ENCODE assay signal across 9 mouse cellular contexts in genomic region chr19:12013228-12013627, GRCm38 (mm10). TPM values are rescaled to one million over a fixed set of nuclear protein-coding genes. Genes with fewer than 3 reads are reported as not detected.
DNase-seq lines count a peak whose midpoint lies in the region; ATAC-seq and TF ChIP-seq lines count a peak whose summit lies in the region.
"Had no signal": no experiment of that assay in that cellular context is flagged by ENCODE, and none has a peak within 500 bp of the region (broad histone marks: within the 10 kb centered on the region; RNA-seq: fewer than 3 reads in every experiment).

No protein-coding gene starts in this region.

- TF ChIP-seq EP300 in MEL (IDR thresholded peaks at IDR 0.05; ENCODE audit: low read depth in 1 of 2, low read length in 2 of 2) = no peak

- TF ChIP-seq POLR2A in MEL (IDR thresholded peaks at IDR 0.05; ENCODE audit: control insufficient read depth in 1 of 2, insufficient read depth in 1 of 2, low read depth in 1 of 2, low read length in 2 of 2, poor library complexity in 1 of 2) = peak in 1 of 2 experiments; percentile 44; a peak in 1 of 4 replicates
- TF ChIP-seq POLR2A in brain, embryonic 14.5 days (IDR thresholded peaks at IDR 0.05; ENCODE audit: borderline replicate concordance, extremely low read depth, insufficient read depth, insufficient read length, poor library complexity, severe bottlenecking) = no peak
- peak; percentile 52; the same call in 1 of the 2 replicates for TF ChIP-seq POLR2A in small intestine, adult 2 months (IDR thresholded peaks at IDR 0.05; ENCODE audit: low read depth, low read length)

- H3K79me2 ChIP-seq in MEL (ENCODE audit: control insufficient read depth, insufficient read depth, low read length, poor library complexity) = no peaks in the 10 kb centered on the region

- no peak for TF ChIP-seq CTCF in MEL (IDR thresholded peaks at IDR 0.05 in 2 of 3, conservative IDR thresholded peaks at IDR 0.05 in 1 of 3; ENCODE audit: control insufficient read depth in 1 of 3, insufficient read depth in 1 of 3, low read depth in 2 of 3, low read length in 3 of 3, poor library complexity in 1 of 3, severe bottlenecking in 1 of 3)
- TF ChIP-seq CTCF in brain, embryonic 14.5 days (IDR thresholded peaks at IDR 0.05; ENCODE audit: borderline replicate concordance, extremely low read depth, insufficient read depth, insufficient read length) = no peak
- TF ChIP-seq CTCF in small intestine, adult 2 months (IDR thresholded peaks at IDR 0.05; ENCODE audit: extremely low read depth, insufficient read length, insufficient replicate concordance, low read depth, low read length) = no peak

- peak overlapping the region; percentile 39; the same call in 1 of the 2 replicates for H3K9ac ChIP-seq in MEL (ENCODE audit: control insufficient read depth, low read depth, low read length, poor library complexity, severe bottlenecking)
- H3K9ac ChIP-seq in forebrain, embryonic 15.5 days (replicated peaks) = no peak overlapping the region

- DNase-seq in MEL (ENCODE audit: low read depth, low spot score) = peak; percentile 74
- peak; percentile 44 for DNase-seq in brain, embryonic 14.5 days (ENCODE audit: low read depth)
- peak; percentile 47 for DNase-seq in hindbrain, embryonic 10.5 days (ENCODE audit: low spot score)
- DNase-seq in left cerebral cortex, adult 8-10 months (ENCODE audit: low spot score in 2 of 2) = peak; percentile 25 to 52
- no peak for DNase-seq in adipocyte (ENCODE audit: low spot score)

- peak overlapping the region; percentile 62 for H3K4me2 ChIP-seq in forebrain, embryonic 15.5 days (replicated peaks)

- H3K4me1 ChIP-seq in MEL (ENCODE audit: control insufficient read depth in 1 of 2, insufficient read depth in 2 of 2, low read length in 2 of 2) = no peaks in the 10 kb centered on the region
- peaks cover 8% of the 10 kb centered on the region; the same call in 1 of the 2 replicates for H3K4me1 ChIP-seq in forebrain, embryonic 15.5 days
- H3K4me1 ChIP-seq in hindbrain, embryonic 10.5 days (replicated peaks) = peaks cover 7% of the 10 kb centered on the region; the same call in 1 of the 2 replicates
- peaks cover 23% of the 10 kb centered on the region for H3K4me1 ChIP-seq in megakaryocyte, embryonic 14.5 days
- H3K4me1 ChIP-seq in small intestine, adult 2 months (ENCODE audit: control insufficient read depth, insufficient read depth, insufficient read length, low read length) = no peaks in the 10 kb centered on the region

- peak overlapping the region; percentile 23 to 53; a peak in 3 of 4 replicates for H3K4me3 ChIP-seq in MEL (ENCODE audit: control insufficient read depth in 1 of 2, insufficient read depth in 1 of 2, low read depth in 2 of 2, low read length in 2 of 2)
- peak overlapping the region; percentile 68 for H3K4me3 ChIP-seq in forebrain, embryonic 15.5 days
- peak overlapping the region; percentile 69 for H3K4me3 ChIP-seq in hindbrain, embryonic 10.5 days
- H3K4me3 ChIP-seq in megakaryocyte, embryonic 14.5 days (replicated peaks) = peak overlapping the region; percentile 91
- H3K4me3 ChIP-seq in small intestine, adult 2 months (ENCODE audit: low read depth, low read length) = peak overlapping the region; percentile 2

- H3K9me3 ChIP-seq in MEL (replicated peaks; ENCODE audit: insufficient read depth, low read length) = no peaks in the 10 kb centered on the region
- H3K9me3 ChIP-seq in forebrain, embryonic 15.5 days = no peaks in the 10 kb centered on the region
- H3K9me3 ChIP-seq in hindbrain, embryonic 10.5 days = no peaks in the 10 kb centered on the region
- H3K9me3 ChIP-seq in megakaryocyte, embryonic 14.5 days = no peaks in the 10 kb centered on the region

- no peak overlapping the region for H3K27ac ChIP-seq in MEL (ENCODE audit: control insufficient read depth, low read depth, low read length)
- H3K27ac ChIP-seq in forebrain, embryonic 15.5 days (replicated peaks) = no peak overlapping the region
- peak overlapping the region; percentile 84 for H3K27ac ChIP-seq in hindbrain, embryonic 10.5 days
- H3K27ac ChIP-seq in small intestine, adult 2 months (ENCODE audit: insufficient read depth, low read depth, low read length) = peak overlapping the region; percentile 71

- no peaks in the 10 kb centered on the region for H3K27me3 ChIP-seq in MEL (ENCODE audit: control insufficient read depth in 1 of 2, insufficient read depth in 2 of 2, low read length in 2 of 2)
- H3K27me3 ChIP-seq in forebrain, embryonic 15.5 days = no peaks in the 10 kb centered on the region
- H3K27me3 ChIP-seq in hindbrain, embryonic 10.5 days (ENCODE audit: insufficient read depth, poor library complexity, severe bottlenecking) = no peaks in the 10 kb centered on the region
- H3K27me3 ChIP-seq in megakaryocyte, embryonic 14.5 days (replicated peaks) = peaks cover 3% of the 10 kb centered on the region
- H3K27me3 ChIP-seq in small intestine, adult 2 months (ENCODE audit: control insufficient read depth, insufficient read depth, low read length) = no peaks in the 10 kb centered on the region

- TF ChIP-seq RAD21 in MEL (IDR thresholded peaks at IDR 0.05; ENCODE audit: low read depth, low read length) = no peak

- WGBS in forebrain, embryonic 15.5 days = under 1% methylated on average over 12 of the region's 12 CpGs
- WGBS in hindbrain, embryonic 10.5 days = under 1% methylated on average over 9 of the region's 12 CpGs
- 1% methylated on average over 12 of the region's 12 CpGs for WGBS in small intestine, adult 2 months

- no peak for ATAC-seq in forebrain, embryonic 15.5 days (replicated peaks)

- H3K36me3 ChIP-seq in MEL (ENCODE audit: control insufficient read depth in 1 of 2, insufficient read depth in 2 of 2, low read length in 2 of 2) = no peaks in the 10 kb centered on the region
- no peaks in the 10 kb centered on the region for H3K36me3 ChIP-seq in forebrain, embryonic 15.5 days
- no peaks in the 10 kb centered on the region for H3K36me3 ChIP-seq in hindbrain, embryonic 10.5 days
- H3K36me3 ChIP-seq in megakaryocyte, embryonic 14.5 days (replicated peaks; ENCODE audit: low read length) = no peaks in the 10 kb centered on the region
- H3K36me3 ChIP-seq in small intestine, adult 2 months (ENCODE audit: control insufficient read depth, insufficient read depth, low read length) = no peaks in the 10 kb centered on the region

TF ChIP-seq in MEL, 35 proteins besides CTCF, POLR2A, EP300 and RAD21:
- TF ChIP-seq MAZ (IDR thresholded peaks at IDR 0.05; ENCODE audit: low read depth, low read length) = no peak
- TF ChIP-seq TBP (IDR thresholded peaks at IDR 0.05; ENCODE audit: low read depth, low read length) = 0 out of 2 replicates have a peak, but pooled peaks have one; percentile 33

RNA-seq across cellular contexts. Expression of gene Olfr1423, which starts 27.9 kb away (rescaled TPM):
- total RNA-seq in MEL (2012; rRNA removed) = 0.04 TPM in 1 of 2 replicates, not detected in the other
- under 1 TPM in 1 of 2 experiments, not detected in 1; 0.25 TPM for polyA plus RNA-seq in MEL (2012; ENCODE audit: insufficient read depth in 1 of 2, insufficient read length in 2 of 2, low read depth in 1 of 2, low replicate concordance in 2 of 2, missing spikeins in 1 of 2)
- not detected in 2 replicates for polyA plus RNA-seq in brain, embryonic 14.5 days (2012; rRNA removed)
- not detected in 2 replicates for polyA plus RNA-seq in forebrain, embryonic 15.5 days (2015; fragmentation: Nextera tagmentation; extraction: Ambion mirVana)
- polyA plus RNA-seq in hindbrain, embryonic 10.5 days (2016; fragmentation: Nextera tagmentation; extraction: Ambion mirVana) = 0.03 and 0.04 TPM in 2 replicates
- total RNA-seq in left cerebral cortex, adult 8-10 months (2022) = not detected
- polyA plus RNA-seq in megakaryocyte, embryonic 14.5 days (2012; ENCODE audit: insufficient read depth, low replicate concordance) = not detected in 2 replicates
- not detected in 2 replicates for polyA plus RNA-seq in small intestine, adult 2 months (2012; rRNA removed)
- total RNA-seq: left cerebral cortex, postnatal 10 days had no signal

RNA-seq across cellular contexts. Expression of gene Osbp, which starts 47.5 kb away (rescaled TPM):
- 16.4 and 16.5 TPM in 2 replicates for total RNA-seq in MEL (2012; rRNA removed)
- 10 to 100 TPM; 38.8 to 64.6 TPM for polyA plus RNA-seq in MEL (2012; ENCODE audit: insufficient read depth in 1 of 2, insufficient read length in 2 of 2, low read depth in 1 of 2, low replicate concordance in 2 of 2, missing spikeins in 1 of 2)
- 31.1 and 35.8 TPM in 2 replicates for polyA plus RNA-seq in brain, embryonic 14.5 days (2012; rRNA removed)
- 4.3 and 4.9 TPM in 2 replicates for polyA plus RNA-seq in forebrain, embryonic 15.5 days (2015; fragmentation: Nextera tagmentation; extraction: Ambion mirVana)
- 2.9 and 3.1 TPM in 2 replicates for polyA plus RNA-seq in hindbrain, embryonic 10.5 days (2016; fragmentation: Nextera tagmentation; extraction: Ambion mirVana)
- total RNA-seq in left cerebral cortex, adult 8-10 months (2022) = 10 to 100 TPM; 56.8 to 62.7 (median 59.6) TPM
- polyA plus RNA-seq in megakaryocyte, embryonic 14.5 days (2012; ENCODE audit: insufficient read depth, low replicate concordance) = 0.73 and 3.0 TPM in 2 replicates
- polyA plus RNA-seq in small intestine, adult 2 months (2012; rRNA removed) = 7.0 and 12.0 TPM in 2 replicates

RNA-seq across cellular contexts. Expression of gene Olfr1424, which starts 49.3 kb away (rescaled TPM):
- total RNA-seq in MEL (2012; rRNA removed) = not detected in 2 replicates
- polyA plus RNA-seq in MEL (2012; ENCODE audit: insufficient read depth in 1 of 2, insufficient read length in 2 of 2, low read depth in 1 of 2, low replicate concordance in 2 of 2, missing spikeins in 1 of 2) = not detected
- not detected in 2 replicates for polyA plus RNA-seq in brain, embryonic 14.5 days (2012; rRNA removed)
- polyA plus RNA-seq in forebrain, embryonic 15.5 days (2015; fragmentation: Nextera tagmentation; extraction: Ambion mirVana) = not detected in 2 replicates
- polyA plus RNA-seq in hindbrain, embryonic 10.5 days (2016; fragmentation: Nextera tagmentation; extraction: Ambion mirVana) = not detected in 2 replicates
- total RNA-seq in left cerebral cortex, adult 8-10 months (2022) = not detected
- not detected in 2 replicates for polyA plus RNA-seq in megakaryocyte, embryonic 14.5 days (2012; ENCODE audit: insufficient read depth, low replicate concordance)
- not detected in 2 replicates for polyA plus RNA-seq in small intestine, adult 2 months (2012; rRNA removed)
- total RNA-seq: left cerebral cortex, postnatal 10 days had no signal

Comparison
In these comparisons a context has a peak if more than half of its experiments do, and no peak if none do; other contexts are left out.
1. H3K27ac ChIP-seq: peak in hindbrain, embryonic 10.5 days (single experiment) and small intestine, adult 2 months (single experiment); none in MEL (single experiment) and forebrain, embryonic 15.5 days (single experiment).
2. H3K4me3 ChIP-seq: peak in every context shown above with its lines; median percentile 91 in megakaryocyte, embryonic 14.5 days; 69 in hindbrain, embryonic 10.5 days; 68 in forebrain, embryonic 15.5 days; 38 in MEL; 2 in small intestine, adult 2 months.